In the genomic region with DNA sequence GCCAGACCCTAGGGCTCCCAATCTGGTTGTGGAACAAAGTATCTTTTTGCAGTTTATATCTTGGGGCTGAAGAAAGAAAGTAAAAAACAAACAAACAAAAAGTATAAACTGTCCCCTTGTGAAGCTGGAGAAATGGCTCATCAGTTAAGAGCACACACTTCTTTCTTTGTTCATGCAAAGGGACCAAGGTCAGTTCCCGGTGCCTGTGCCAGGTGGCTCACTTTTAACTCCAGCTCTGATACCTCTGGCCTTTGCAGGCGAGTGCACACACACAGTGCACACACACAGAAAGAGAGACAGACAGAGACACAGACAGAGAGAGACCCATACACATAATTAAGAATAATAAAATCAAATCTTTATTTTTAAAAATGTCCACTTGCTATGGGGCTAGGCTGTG, we compare ENCODE assay signal across 30 mouse cellular contexts. TPM values are rescaled to one million over a fixed set of nuclear protein-coding genes. Genes with fewer than 3 reads are reported as not detected.
"Had no signal": no experiment of that assay in that cellular context is flagged by ENCODE, and none has a peak within 500 bp of the region (broad histone marks: within the 10 kb centered on the region; RNA-seq: fewer than 3 reads in every experiment).

No protein-coding gene starts in this region.

- H3K4me1 ChIP-seq: kidney, embryonic 15.5 days; liver, embryonic 15.5 days had no signal

- H3K4me3 ChIP-seq: kidney, embryonic 15.5 days; left cerebral cortex, adult 2 months; liver, embryonic 15.5 days had no signal

- H3K9me3 ChIP-seq: kidney, embryonic 15.5 days; liver, embryonic 15.5 days had no signal

- H3K36me3 ChIP-seq: kidney, embryonic 15.5 days; liver, embryonic 15.5 days had no signal

- H3K4me2 ChIP-seq: kidney, embryonic 15.5 days; liver, embryonic 15.5 days; midbrain, embryonic 11.5 days had no signal

- H3K27ac ChIP-seq: kidney, embryonic 15.5 days; left cerebral cortex, adult 2 months; liver, embryonic 15.5 days had no signal

- H3K9ac ChIP-seq: kidney, embryonic 15.5 days; liver, embryonic 15.5 days had no signal

- H3K27me3 ChIP-seq: kidney, embryonic 15.5 days; liver, embryonic 15.5 days had no signal

- DNase-seq: kidney, adult 11 months; kidney, adult 8-10 months; kidney, postnatal 10 days; kidney, postnatal 36 days; layer of hippocampus, postnatal 36 days; lung, adult 2 months; lung, postnatal 14 days; lung, postnatal 4 days; midbrain, embryonic 14.5 days; thymus, postnatal 25 days had no signal

RNA-seq across cellular contexts. Expression of gene Ahsg, which starts 5.5 kb away (rescaled TPM):
- total RNA-seq: layer of hippocampus, adult 8-10 months; layer of hippocampus, postnatal 10 days; layer of hippocampus, postnatal 36 days; left cerebral cortex, adult 2 months; left cerebral cortex, postnatal 10 days; left cerebral cortex, postnatal 36 days; megakaryocyte progenitor cell, adult 5-6 weeks; megakaryocyte-erythroid progenitor cell, adult 5-6 weeks; midbrain, postnatal 0 days had no signal
- polyA plus RNA-seq: limb, embryonic 11.5 days; midbrain, embryonic 14.5 days; neural tube, embryonic 11.5 days; small intestine, adult 2 months; thymus, postnatal 0 days had no signal

RNA-seq across cellular contexts. Expression of gene Fetub, which starts 21.5 kb away (rescaled TPM):
- total RNA-seq: layer of hippocampus, postnatal 36 days; left cerebral cortex, adult 2 months; left cerebral cortex, postnatal 36 days; megakaryocyte progenitor cell, adult 5-6 weeks; megakaryocyte-erythroid progenitor cell, adult 5-6 weeks; midbrain, postnatal 0 days had no signal
- polyA plus RNA-seq: limb, embryonic 11.5 days; lung, embryonic 16.5 days; midbrain, embryonic 11.5 days; midbrain, embryonic 14.5 days; neural tube, embryonic 11.5 days; neural tube, embryonic 14.5 days; small intestine, adult 2 months; spleen, adult 2 months had no signal

RNA-seq across cellular contexts. Expression of gene Hrg, which starts 54.3 kb away (rescaled TPM):
- total RNA-seq: layer of hippocampus, adult 8-10 months; layer of hippocampus, postnatal 10 days; layer of hippocampus, postnatal 36 days; left cerebral cortex, adult 2 months; left cerebral cortex, postnatal 10 days; left cerebral cortex, postnatal 36 days; megakaryocyte progenitor cell, adult 5-6 weeks; megakaryocyte-erythroid progenitor cell, adult 5-6 weeks; midbrain, postnatal 0 days had no signal
- polyA plus RNA-seq: kidney, embryonic 15.5 days; limb, embryonic 11.5 days; lung, embryonic 16.5 days; midbrain, embryonic 11.5 days; midbrain, postnatal 0 days; small intestine, adult 2 months; spleen, adult 2 months; stomach, embryonic 16.5 days; testis, adult 2 months; thymus, postnatal 0 days had no signal
